Mouse (Mus musculus): ENCODE data around the gene Cdk14.

- TF ChIP-seq HCFC1 (IDR thresholded peaks at IDR 0.05; ENCODE audit: borderline replicate concordance, insufficient read depth, low read length) (no peak), ZNF384 (IDR thresholded peaks at IDR 0.05; ENCODE audit: low read depth, low read length) (no peak), MAFK (IDR thresholded peaks at IDR 0.05; ENCODE audit: insufficient read depth, low read depth, low read length) (no peak), CHD2 (IDR thresholded peaks at IDR 0.05; ENCODE audit: low read depth, low read length) (no peak), ZC3H11A (IDR thresholded peaks at IDR 0.05; ENCODE audit: borderline replicate concordance, low read depth, low read length) (no peak)
These were observed 75.5 kb downstream of the Cdk14 start for GRCm38 (mm10) chr5:5344646-5345045.

Data from ES-E14 (cell line).